Mouse (Mus musculus): ENCODE data around the gene Olfr1039. TPM values are rescaled to one million over a fixed set of nuclear protein-coding genes. Genes with fewer than 3 reads are reported as not detected.
"Not testable (repeated sequence)": the region's sequence is repeated elsewhere in the genome, so short reads cannot be mapped to it uniquely, and the experiment has no call there.

Olfr1039 gene
- not detected for total RNA-seq (2022)

DNA sequence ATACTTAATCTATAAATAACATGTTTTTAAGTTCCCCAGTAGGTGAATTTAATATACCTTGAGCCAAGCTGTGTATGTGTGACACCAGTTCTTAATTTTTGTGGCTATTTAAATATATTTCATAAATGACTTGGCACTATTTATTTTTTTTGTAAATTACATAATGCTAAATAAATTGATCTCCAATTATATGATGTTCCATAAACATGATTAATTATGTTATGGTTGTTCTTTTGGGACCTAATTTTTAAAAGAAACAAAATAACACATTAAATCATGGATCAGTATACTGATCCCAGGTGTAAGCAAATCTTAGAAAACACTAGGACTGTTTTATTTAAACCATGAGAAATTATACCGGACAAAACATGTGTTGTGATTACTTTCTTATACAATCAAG, at the start of gene Olfr1039:
Gene Olfr1039, minus strand, starts transcription at position 101 of the 400 bp plus-strand sequence.
- no peak for DNase-seq (ENCODE audit: low spot score in 2 of 2)

DNA sequence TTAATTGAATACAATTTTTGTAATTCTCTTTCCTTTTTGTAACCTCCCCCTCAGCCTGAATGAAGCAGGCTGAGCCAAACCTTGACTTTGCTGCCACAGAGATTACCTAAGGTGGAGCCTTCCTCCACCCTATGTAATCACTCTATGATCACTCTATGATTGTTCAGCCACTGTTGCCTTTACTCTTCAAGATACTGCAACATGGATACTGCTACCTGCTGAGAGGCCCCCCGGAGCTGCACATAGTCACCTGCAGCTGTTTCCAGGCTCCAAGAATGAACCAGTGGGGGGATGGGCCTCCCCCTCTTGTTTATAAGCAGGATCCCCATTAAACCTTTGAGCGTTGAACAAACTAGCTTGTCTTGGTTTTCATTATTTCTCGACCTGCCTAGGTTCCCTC, 44.2 kb upstream of the Olfr1039 start:
- no peak for DNase-seq (ENCODE audit: low spot score in 2 of 2)

DNA sequence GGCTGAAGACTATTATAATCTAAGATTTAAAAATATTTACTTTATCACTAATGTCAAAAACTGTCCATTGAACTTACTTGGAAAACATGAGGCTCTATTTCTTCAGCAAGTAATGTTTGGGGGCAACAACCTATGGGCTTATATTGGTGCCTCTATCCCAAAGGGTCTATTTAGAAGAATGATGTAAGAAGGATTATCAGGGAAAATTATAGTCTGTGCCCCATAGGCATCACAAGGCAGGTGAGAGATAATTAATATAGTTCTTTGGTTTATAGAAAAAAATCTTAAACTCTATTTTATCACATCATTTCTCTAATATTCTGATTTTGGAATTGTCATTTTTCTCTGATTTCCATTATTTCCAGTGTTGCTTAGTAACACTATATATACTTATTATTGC, 42.0 kb upstream of the Olfr1039 start, which contains the start of gene Olfr1044:
Gene Olfr1044, minus strand, starts transcription at position 101 of the 400 bp plus-strand sequence.
- DNase-seq (ENCODE audit: low spot score in 2 of 2) = no peak

DNA sequence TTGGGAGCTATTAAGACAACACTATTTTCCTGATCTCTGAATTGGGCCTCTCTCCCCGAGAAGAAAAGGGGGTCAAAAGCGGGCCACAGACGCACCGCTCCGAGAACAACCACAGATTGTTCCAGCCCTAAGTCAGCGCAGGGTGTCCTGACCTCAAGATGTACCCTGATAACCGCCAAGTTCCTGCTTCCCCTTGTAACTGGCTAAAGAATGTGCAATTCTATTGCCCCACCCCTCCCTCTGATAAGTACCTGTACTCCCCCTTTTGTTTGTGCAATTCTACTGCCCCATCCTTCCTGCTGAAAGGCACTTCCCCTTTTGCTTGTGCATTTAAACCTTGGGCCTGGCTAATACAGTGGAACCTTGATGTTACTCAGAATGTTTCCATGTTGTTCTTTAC, 39.7 kb upstream of the Olfr1039 start:
- not testable (repeated sequence) for DNase-seq (ENCODE audit: low spot score in 2 of 2)

DNA sequence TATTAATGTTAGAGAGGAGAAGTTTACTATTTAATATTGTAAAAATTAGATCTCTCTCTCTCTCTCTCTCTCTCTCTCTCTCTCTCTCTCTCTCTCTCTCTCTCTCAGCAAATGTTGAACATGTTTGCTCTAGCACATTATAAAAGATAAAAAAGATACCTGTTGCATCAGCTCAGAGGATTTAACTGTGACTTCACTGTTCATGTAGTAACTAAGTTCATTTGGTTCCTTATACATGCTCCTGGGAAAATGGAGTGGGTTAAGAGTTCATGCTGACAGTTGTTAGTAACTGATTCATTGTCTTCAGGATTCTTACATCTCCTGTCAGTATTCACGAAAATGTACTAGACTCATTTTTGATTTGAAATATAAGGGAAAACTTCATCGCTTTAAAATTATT, 31.7 kb upstream of the Olfr1039 start, which contains the start of gene Olfr1043:
Gene Olfr1043, minus strand, starts transcription at position 101 of the 400 bp plus-strand sequence.
- DNase-seq (ENCODE audit: low spot score in 2 of 2) = no peak

DNA sequence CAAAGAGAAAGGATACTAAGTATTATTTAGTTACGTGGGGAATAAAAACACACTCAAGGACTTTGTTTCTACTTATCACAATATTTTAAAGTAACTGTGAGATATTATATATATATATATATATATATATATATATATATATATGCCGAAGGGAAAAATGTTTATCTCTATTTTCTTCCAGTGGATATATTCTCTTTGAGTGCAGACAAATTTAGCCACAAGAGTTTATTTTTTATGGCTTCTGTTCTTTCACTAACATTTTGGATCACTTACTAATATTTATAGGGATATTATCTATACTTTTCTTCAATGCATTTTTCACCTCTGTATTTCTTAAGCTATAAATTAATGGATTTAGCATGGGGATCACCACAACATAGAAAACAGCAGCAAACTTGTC, 26.0 kb upstream of the Olfr1039 start, which contains the start of gene Olfr1042:
Gene Olfr1042, minus strand, starts transcription at position 101 of the 400 bp plus-strand sequence.
- DNase-seq (ENCODE audit: low spot score in 2 of 2) = no peak

DNA sequence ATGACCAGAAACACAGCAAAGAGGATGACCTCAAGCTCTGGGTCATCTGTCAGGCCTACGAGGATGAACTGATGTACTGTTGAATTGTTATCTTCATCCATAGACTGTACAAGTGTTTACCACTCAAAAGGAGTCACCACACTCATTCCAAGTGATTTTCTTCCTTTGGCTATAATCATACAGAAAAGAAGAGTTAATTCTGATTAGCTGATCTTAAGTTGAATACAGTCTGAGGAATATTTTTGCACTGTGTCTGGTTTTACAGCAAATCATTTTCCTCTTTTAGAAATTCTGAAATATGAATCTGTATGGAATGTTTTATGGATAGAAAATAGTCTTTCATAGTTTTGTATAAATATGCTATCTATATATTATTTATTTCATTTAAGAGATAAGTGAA, 10.9 kb upstream of the Olfr1039 start, which contains the start of gene Olfr1040:
Gene Olfr1040, minus strand, starts transcription at position 101 of the 400 bp plus-strand sequence.
- no peak for DNase-seq (ENCODE audit: low spot score in 2 of 2)

DNA sequence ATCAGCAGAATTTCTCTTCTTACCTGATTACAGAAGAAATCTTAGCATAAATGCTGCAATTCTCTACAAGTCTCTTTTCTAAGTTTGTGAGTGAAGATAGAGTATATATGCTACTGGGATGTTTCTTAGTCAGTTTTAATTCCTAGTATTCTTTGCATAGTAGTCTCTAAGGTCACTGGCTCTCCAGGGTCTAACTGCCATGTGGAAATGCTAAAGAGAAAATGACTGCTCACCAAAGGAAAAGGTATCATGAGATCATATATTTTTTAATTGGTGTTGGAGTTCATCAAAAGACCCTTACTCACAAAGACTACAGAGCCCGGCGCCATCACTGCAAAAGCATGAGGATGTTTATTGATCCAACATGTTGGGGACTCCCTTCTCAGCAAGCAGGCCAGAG, 48.4 kb downstream of the Olfr1039 start, which contains the start of gene Olfr1037:
Gene Olfr1037, minus strand, starts transcription at position 101 of the 400 bp plus-strand sequence.
- no peak for DNase-seq (ENCODE audit: low spot score in 2 of 2)

DNA sequence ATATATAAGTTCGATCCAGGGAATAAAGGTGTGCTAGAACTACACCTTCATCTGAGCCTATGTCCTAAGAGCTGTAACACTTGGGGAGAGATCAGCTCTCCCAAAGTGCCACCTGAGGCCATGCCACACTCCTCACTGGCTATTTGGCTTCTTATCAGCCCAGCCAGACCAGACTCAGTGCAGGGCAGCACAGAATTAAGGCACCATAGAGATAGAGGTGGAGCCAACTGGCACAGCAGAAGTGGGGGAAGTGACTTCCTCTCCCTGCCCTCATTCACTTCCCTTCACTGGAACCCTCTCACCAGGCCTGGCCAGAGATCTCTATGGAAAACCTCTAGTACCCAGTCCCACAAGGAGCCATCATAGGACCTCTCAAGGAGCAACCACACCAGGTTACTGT, 55.2 kb downstream of the Olfr1039 start:
- not testable (repeated sequence) for DNase-seq (ENCODE audit: low spot score in 2 of 2)

Other genes with a start within 250 kb of the Olfr1039 start
- gene Olfr1024, start 230.9 kb downstream of the Olfr1039 start, total RNA-seq (2022) = not detected
- not detected for gene Olfr1025-ps1, start 220.7 kb downstream of the Olfr1039 start, total RNA-seq (2022)
- gene Olfr1026, start 214.4 kb downstream of the Olfr1039 start, total RNA-seq (2022) = not detected
- gene Olfr1028, start 185.5 kb downstream of the Olfr1039 start, total RNA-seq (2022) = under 1 TPM in 2 of 4 experiments, not detected in 2; 0.09 to 0.11 TPM
- under 1 TPM in 1 of 4 experiments, not detected in 3; 0.18 TPM for gene Olfr1029, start 162.0 kb downstream of the Olfr1039 start, total RNA-seq (2022)
- not detected for gene Olfr1030, start 156.7 kb downstream of the Olfr1039 start, total RNA-seq (2022)
- gene Olfr1031, start 145.6 kb downstream of the Olfr1039 start, total RNA-seq (2022) = not detected
- gene Olfr1032, start 130.4 kb downstream of the Olfr1039 start, total RNA-seq (2022) = not detected
- not detected for gene Olfr1033, start 115.3 kb downstream of the Olfr1039 start, total RNA-seq (2022)
- gene Olfr1034, start 90.1 kb downstream of the Olfr1039 start, total RNA-seq (2022) = not detected
- gene Olfr1036, start 61.9 kb downstream of the Olfr1039 start, total RNA-seq (2022) = not detected
- gene Olfr1037, start 48.5 kb downstream of the Olfr1039 start, total RNA-seq (2022) = not detected
- not detected for gene Olfr1040, start 10.8 kb upstream of the Olfr1039 start, total RNA-seq (2022)
- not detected for gene Olfr1042, start 25.9 kb upstream of the Olfr1039 start, total RNA-seq (2022)
- gene Olfr1043, start 31.6 kb upstream of the Olfr1039 start, total RNA-seq (2022) = not detected
- not detected for gene Olfr1044, start 41.9 kb upstream of the Olfr1039 start, total RNA-seq (2022)
- not detected for gene Olfr52, start 49.8 kb upstream of the Olfr1039 start, total RNA-seq (2022)
- not detected for gene Olfr1045, start 67.1 kb upstream of the Olfr1039 start, total RNA-seq (2022)
- gene Olfr1046, start 83.4 kb upstream of the Olfr1039 start, total RNA-seq (2022) = not detected
- not detected for gene Olfr1047, start 95.5 kb upstream of the Olfr1039 start, total RNA-seq (2022)
- gene Olfr1048, start 104.4 kb upstream of the Olfr1039 start, total RNA-seq (2022) = not detected
- not detected for gene Olfr1049, start 122.4 kb upstream of the Olfr1039 start, total RNA-seq (2022)
- gene Olfr1051, start 143.2 kb upstream of the Olfr1039 start, total RNA-seq (2022) = not detected
- gene Olfr1052, start 156.5 kb upstream of the Olfr1039 start, total RNA-seq (2022) = not detected
- gene Olfr1053, start 179.4 kb upstream of the Olfr1039 start, total RNA-seq (2022) = not detected
- not detected for gene Olfr1054, start 199.5 kb upstream of the Olfr1039 start, total RNA-seq (2022)
- gene Olfr1055, start 214.4 kb upstream of the Olfr1039 start, total RNA-seq (2022) = not detected
- not detected for gene Olfr1056, start 226.5 kb upstream of the Olfr1039 start, total RNA-seq (2022)
- gene Olfr1057, start 242.5 kb upstream of the Olfr1039 start, total RNA-seq (2022) = not detected

All from left cerebral cortex, adult 8-10 months (tissue).